Mouse (Mus musculus) heart, adult 8-10 months (tissue): ENCODE data around the gene Grk2. TPM values are rescaled to one million over a fixed set of nuclear protein-coding genes. Genes with fewer than 3 reads are reported as not detected.
"Not testable (repeated sequence)": the region's sequence is repeated elsewhere in the genome, so short reads cannot be mapped to it uniquely, and the experiment has no call there.

ENCODE experiments used
- DNase-seq: peaks from one replicate; pipeline ENCODE4 v3.0.0; 2022; ENCODE audit warnings: low spot score
- microRNA-seq: library from miRNA; unstranded; fragments of <30 nt; microRNA quantifications from one replicate; pipeline ENCODE4 v1.2.0, GENCODE M21; 2022
- total RNA-seq, 4 experiments: library from RNA; stranded (reverse); gene quantifications; 2 replicates each; pipeline ENCODE4 v1.2.4; 2022

Grk2 gene
- total RNA-seq, 4 experiments from 2014 or later: 48.7 to 55.9 (median 50.7) TPM

DNA sequence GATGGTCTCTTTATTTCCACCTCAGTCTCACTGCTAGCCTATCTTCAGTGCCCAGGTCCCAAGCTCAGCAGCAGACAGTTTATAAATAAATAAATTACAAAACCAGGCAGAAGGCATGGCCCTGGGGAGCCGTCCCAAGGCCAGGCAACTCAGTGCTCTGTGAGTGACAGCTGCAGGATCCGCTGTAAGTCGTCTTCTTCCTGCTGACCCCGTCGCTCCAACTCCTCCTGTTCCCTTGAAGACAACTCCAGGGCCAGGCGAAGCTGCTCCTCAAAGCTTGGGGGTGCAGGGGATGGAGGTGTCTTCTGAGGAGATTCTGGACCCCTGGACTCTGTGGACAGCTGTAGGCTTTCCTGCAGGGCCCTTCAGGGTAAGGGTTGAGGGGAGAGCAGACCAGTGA, 35.8 kb downstream of the Grk2 start:
- DNase-seq: no peak

DNA sequence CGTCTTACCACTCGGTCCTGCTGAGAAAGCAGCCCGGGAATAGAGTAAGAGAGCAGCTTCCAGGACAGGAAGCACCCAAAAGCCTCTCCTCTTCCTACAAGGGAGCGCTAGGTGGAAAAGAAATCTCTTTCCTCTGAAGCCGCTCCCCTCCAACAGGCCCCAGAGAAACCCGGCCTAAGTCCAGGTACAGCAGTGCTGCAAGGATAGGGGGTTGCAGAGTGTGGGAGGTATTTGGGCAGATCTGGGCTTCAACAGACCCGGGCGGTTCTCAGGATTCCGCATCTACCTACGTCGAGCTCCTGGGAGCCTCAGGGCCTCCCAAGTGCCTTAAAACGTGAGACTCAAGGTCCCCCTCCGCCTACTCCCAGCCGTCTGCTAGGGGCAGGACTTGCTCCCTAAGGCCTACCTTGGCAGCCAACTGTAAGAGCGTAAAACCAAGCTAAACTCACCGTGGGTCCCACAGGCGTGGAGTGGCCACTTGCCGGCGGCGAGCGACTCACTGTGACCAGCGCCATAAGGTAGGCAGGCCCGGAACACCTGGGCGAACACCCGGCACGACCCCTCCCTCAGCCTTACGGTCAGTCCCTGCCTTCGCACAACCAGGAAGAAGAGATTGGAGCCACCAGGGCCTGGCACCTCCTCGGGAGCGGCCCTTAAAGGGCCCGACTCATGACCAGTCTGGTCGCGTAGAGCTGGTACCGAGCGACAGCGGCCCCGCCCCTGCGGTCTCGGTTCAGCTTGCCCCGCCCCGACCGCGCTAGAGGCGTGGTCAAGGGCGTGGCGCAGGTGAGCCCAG, 37.3 kb downstream of the Grk2 start, which contains the start of gene Ssh3:
Ssh3 (minus strand) TSS at position 615 of the 796 bp plus-strand sequence.
- peak; percentile 35 for DNase-seq

DNA sequence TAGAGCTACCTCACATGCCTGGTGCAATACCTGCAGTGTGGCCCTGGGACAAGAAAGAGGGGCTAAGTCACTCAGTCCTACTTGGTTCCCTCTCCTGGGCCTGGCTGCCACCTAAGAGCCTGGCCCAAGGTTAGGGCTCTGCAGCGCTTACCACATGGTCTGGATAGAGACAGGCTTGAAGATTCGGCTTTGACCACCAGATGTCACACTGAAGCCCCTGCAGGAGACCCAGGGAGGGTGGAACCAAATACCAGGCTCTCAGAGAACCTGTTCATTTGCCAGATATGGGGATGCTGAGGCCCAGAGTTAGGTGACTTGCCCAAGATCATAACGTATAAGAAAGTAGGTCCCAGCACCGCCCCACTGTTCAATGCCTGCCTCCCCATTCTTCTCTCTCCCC, 40.1 kb downstream of the Grk2 start:
- no peak for DNase-seq

DNA sequence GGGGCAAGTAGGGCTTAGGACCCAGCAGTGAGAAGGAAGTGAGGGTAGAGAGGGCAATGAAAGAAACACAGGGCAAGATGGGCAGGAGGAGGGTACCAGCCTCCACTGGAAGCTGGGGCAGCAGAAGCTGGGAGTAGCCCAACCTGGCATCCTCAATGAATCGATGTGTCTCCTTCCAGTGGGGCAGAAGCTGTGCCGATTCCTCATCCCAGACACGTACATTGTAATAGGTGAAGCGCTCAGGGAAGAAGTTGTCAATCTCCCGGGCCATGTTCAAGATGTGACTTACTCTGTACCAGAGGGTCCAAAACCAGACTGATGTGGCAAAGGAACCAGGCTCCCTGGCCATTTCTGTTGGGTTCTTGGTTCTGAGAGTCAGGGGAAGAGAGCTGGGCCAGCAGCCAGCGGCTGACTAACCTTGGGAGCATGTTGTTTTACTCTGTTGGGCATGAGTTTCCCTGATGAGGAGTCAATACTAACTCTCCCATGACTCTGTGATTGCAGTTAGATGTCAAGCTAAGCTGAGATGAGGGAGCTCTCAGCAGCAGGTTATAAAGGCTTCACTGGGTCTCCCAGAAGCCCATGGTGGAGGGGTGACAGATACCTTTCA, 41.7 kb downstream of the Grk2 start:
- DNase-seq: no peak

DNA sequence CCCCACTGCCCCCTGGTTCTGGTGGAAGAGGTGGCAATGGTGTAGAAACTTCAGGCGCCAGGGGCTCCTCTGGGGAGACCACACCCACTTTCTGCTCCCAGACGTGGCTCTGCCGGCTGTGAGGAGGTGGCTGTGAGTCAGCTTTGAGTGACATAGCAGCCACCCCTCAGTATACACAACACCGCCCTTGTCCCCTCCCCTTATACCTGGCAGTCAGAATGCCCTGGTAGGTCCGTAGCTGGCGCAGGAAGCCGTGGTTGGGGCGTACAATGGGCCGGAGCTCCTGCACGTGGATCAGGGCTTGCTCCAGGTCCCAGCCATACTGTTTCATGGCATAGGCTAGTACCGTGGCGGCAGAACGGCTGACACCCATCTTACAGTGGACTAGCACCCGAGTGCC, 42.3 kb downstream of the Grk2 start:
- DNase-seq: no peak

DNA sequence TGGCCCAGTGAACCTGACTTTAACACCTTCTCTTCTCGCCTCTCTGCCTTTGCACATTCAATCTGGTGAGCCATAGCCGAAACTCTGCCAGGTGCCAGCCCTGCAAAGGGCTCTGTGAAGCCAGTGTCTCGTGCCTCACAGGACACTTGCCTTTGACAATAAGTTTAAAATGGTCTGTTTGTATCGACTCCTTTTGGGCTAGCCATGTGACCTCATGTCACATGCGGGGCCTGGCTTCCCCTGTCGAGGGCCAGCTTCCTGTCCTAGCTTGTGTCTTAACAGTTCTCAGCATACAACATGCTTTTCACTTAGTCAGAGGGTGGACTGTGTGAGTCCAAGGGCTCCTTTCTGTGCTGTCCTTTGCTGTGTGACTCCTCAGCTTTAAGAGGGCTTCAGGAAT, 43.3 kb downstream of the Grk2 start:
- no peak for DNase-seq

DNA sequence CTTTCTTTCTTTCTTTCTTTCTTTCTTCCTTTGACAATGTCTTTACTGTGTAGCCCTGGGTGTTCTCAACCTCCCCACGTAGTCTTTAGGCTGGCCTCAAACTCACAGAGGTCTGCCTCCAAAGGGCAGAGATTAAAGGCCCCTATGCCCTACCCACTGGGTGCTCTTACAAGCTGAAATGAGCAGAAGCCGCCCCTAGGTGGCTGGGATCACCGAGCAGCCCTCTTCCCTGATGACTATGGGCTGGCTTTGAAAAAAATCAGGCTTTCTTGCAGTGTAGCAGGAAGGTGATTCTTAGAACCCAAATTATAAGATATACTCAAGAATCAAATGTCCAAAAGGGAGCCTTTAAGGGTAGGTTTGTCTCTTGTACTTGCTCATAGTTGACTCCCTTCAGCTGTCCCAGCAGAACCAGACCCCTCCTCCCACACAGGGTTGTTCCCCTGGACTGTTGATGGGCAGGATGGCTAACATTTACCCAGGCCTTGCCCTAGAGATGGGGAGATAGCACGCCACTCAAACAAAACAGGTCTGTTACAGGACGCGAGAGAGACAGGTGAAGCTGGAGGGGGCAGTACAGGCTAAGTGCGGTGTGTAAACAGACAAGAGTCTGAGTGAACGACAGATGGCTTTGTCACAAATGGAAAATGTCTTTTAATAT, 44.9 kb downstream of the Grk2 start:
- DNase-seq: no peak

DNA sequence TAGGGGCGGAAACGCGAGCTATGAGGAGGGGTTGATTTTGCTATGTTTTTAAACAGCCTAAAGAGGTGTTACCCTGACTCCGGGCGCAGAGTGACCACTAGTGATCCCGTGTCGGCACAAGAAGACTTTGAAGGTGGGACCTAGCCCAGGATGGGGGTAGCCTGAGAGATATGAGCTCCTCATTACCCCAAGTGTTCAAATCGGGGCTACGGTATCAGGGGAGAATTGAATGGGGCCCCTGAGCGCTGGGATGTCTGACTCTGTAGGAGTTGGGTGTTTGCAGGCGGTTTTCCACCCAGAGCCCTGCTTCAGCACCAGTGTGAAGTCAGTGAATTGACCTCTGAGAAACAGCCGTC, 48.1 kb downstream of the Grk2 start:
- no peak for DNase-seq

DNA sequence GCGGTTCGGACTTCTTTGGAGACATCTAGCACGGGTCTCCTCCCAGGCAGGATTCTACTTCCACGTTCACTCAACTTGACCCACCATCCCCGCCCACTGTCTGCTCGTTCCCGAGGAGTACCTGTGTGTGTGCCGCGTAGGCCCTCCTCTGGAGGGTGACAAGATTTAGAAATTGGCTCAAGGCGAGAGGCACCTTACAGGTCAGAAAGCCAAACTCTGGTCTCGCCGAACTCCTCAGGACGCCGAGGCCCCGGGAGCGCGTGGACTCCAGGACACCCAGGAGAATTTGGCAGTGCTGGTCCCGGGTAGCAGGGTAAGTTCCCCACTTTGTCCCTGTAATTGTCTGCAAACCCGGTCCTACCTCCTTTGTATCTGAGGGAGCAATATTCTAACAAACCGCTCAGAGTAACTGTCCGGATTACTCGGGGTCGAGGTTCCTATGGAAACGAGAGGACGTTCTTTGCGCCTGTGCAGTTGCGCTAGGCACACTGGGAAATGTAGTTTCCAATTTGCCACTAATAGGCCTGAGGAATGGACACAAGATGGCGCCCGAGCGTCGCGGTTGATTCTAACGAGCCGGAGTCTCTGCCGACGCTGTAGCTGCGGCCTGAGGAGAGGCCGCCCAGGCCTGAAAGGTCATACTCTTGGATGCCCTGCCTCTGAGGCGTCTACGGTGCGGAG, 48.7 kb downstream of the Grk2 start:
- DNase-seq: peak; percentile 97

DNA sequence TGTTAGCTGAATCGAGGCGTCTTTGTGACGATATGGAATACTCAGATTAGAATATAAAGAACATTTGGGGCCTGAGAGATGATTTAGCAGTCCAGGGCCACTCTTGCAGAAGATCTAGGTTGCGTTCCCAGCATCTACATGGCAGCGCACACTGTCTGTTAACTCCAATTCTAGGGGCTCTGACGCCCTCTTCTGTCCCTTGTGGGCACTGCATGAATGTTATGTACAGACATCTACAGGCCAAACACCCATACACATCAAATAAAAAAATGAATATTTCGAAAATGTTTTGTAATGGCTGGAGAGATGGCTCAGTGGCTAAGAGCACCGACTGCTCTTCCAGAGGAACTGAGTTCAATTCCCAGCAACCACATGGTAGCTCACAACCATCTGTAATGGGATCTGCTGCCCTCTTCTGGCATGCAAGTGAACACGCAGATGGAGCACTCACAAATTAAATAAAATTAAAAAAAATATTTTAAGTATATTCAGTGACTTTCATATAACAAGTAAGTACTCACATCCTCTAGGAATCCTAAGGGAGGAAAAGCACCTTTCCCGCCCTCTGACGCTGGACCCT, 50.3 kb downstream of the Grk2 start:
- DNase-seq: no peak

DNA sequence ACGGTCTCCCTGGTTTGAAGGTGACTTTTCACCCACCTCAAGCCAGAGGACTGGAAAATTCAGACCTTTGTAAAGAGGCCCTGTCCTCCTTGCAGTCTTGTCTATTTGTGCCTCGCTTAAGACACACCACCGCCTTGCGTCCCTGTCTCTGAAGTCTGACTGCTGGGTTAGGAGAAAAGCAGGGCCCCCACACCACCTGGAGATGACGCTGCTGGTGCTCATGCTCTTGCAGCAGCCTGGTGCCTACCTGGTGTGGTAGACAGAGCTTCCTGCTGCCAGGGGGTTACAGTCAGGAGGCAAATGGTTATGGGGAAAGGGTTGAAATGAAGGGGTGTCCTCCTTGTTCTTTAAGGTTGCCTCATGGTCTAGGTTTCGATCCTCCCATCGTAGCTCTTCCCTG, 51.8 kb downstream of the Grk2 start:
- no peak for DNase-seq

DNA sequence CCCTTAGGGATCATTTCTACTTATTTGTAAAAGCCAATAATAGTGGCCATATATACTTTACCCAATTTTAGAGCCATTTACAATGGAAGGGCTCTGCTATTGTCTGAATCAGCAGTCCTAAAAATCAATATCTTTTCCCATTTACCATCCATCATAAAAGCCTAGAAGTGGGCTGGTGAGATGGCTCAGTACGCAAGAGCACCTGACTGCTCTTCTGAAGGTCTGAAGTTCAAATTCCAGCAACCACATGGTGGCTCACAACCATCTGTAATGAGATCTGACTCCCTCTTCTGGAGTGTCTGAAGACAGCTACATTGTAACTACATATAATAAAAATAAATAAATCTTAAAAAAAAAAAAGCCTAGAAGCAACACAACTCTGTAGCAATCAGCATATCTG, 57.3 kb downstream of the Grk2 start:
- not testable (repeated sequence) for DNase-seq

DNA sequence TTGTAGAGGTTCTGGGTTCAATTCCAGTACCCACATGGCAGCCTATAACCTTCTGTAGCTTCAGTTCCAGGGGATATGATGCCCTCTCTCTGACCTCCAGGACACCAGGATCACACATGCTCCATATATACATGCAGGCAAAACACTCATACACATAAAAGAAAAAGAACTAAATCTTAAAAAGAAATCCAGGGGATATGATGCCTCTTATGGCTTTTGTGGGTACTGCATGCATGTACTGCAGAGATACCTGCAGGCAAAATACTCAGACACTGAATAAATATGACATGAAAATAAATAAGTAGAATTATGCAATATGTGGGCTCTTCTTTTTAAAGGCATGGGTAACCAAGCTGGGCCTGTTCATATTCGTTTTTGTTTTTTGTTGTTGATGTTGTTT, 59.0 kb downstream of the Grk2 start:
- no peak for DNase-seq

DNA sequence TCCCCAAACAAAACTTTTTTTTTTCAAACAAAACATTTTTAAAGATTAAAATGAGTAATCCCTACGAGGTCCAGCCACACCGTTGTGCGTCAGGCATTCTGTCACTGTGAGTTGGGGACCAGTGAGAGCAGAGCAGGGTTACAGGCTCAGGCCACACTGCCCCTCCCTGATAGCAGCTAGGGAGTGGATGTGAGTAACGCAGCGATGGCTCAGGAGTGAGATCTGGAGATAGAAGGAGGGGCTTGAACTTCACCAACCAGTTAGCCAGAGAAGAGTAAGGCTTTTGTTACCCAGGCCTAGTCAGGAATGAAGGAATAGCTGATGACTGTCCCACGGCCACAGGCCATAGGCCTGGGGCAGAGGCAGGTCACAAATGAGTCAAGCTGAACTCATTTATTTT, 61.2 kb downstream of the Grk2 start:
- DNase-seq: no peak

DNA sequence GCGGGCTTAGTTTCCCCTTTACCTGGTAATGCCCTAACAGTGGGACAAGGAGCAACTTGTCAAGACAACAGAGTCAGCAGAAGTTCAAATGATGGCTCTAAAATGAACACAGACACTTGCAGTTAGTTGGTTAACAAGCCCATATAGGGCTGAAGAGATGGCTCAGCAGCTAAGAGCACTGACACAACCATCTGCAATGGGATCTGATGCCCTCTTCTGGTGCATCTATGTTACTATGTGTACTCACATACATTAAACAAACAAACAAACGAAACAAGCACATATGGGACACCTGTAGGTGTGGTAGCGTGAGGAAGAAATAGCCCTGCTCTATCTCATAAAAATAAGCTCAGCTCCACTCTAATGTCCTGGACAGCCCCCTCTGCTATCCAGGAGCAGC, 63.6 kb downstream of the Grk2 start:
- no peak for DNase-seq

DNA sequence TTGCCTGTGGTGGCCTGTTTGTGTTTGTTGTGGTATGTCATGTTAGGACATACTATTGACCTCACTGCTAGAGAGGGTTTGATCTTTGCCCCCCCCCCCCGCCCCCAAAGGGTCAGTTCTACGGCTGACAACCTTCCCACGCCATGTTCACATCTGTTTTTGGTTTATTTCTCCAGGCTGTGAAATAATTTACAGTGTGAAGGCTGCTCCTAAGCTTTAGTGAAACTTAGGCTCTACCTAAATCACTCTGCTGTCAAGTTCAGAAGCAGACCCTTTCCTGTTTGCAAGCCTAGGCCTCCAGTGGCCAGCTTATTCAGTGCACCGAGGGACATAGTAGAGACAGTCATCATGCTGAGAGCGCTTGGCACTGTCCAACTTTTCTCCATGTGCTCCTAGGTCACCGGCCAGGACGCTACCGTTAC, 65.8 kb downstream of the Grk2 start:
- no peak for DNase-seq

Small RNA genes lying within 50 kb of the gene (microRNA-seq; reads per million reads assigned to microRNA genes)
- 2.2 reads per million for gene Mir6985

Other genes starting within 250 kb of the Grk2 start
- gene Gstp3, start 246.7 kb downstream of the Grk2 start, total RNA-seq: not detected
- gene Cabp2, start 224.6 kb downstream of the Grk2 start, total RNA-seq: not detected
- gene Cdk2ap2, start 209.0 kb downstream of the Grk2 start, total RNA-seq: 10 to 100 TPM; 33.6 to 43.4 (median 39.5) TPM
- gene Pitpnm1, start 206.2 kb downstream of the Grk2 start, total RNA-seq: 10 to 100 TPM; 17.0 to 22.1 (median 18.3) TPM
- 10 to 100 TPM; 65.9 to 79.6 (median 70.7) TPM for gene Aip, start 180.4 kb downstream of the Grk2 start, total RNA-seq
- not detected for gene Gpr152, start 166.4 kb downstream of the Grk2 start, total RNA-seq
- gene Cabp4, start 162.2 kb downstream of the Grk2 start, total RNA-seq: not detected
- gene Coro1b, start 157.6 kb downstream of the Grk2 start, total RNA-seq: 10 to 100 TPM; 34.9 to 55.9 (median 42.8) TPM
- 1 to 10 TPM in 3 of 4 experiments, under 1 TPM in 1; 0.73 to 2.4 (median 1.3) TPM for gene Ptprcap, start 152.6 kb downstream of the Grk2 start, total RNA-seq
- 10 to 100 TPM; 15.6 to 17.9 (median 17.0) TPM for gene Rps6kb2, start 142.9 kb downstream of the Grk2 start, total RNA-seq
- gene Carns1, start 130.7 kb downstream of the Grk2 start, total RNA-seq: 10 to 100 TPM; 28.3 to 37.5 (median 30.5) TPM
- 10 to 100 TPM in 2 of 4 experiments, 1 to 10 TPM in 2; 8.6 to 19.6 (median 12.4) TPM for gene Tbc1d10c, start 114.9 kb downstream of the Grk2 start, total RNA-seq
- 100 to 1,000 TPM; 261 to 310 (median 281) TPM for gene Ppp1ca, start 114.2 kb downstream of the Grk2 start, total RNA-seq
- gene Rad9a, start 104.6 kb downstream of the Grk2 start, total RNA-seq: 1 to 10 TPM; 5.3 to 6.2 (median 5.6) TPM
- gene Clcf1, start 92.0 kb downstream of the Grk2 start, total RNA-seq: 1 to 10 TPM in 2 of 4 experiments, under 1 TPM in 2; 0.57 to 1.6 (median 1.0) TPM
- gene AC109138.7, start 91.9 kb downstream of the Grk2 start, total RNA-seq: under 1 TPM in 1 of 4 experiments, not detected in 3; 0.87 TPM
- gene Pold4, start 74.3 kb downstream of the Grk2 start, total RNA-seq: 10 to 100 TPM; 11.9 to 17.5 (median 14.3) TPM
- 10 to 100 TPM in 2 of 4 experiments, 1 to 10 TPM in 2; 6.1 to 11.4 (median 8.1) TPM for gene Ssh3, start 37.0 kb downstream of the Grk2 start, total RNA-seq
- 1 to 10 TPM in 1 of 4 experiments, under 1 TPM in 3; 0.59 to 2.1 (median 0.80) TPM for gene Ankrd13d, start 23.1 kb downstream of the Grk2 start, total RNA-seq
- 10 to 100 TPM; 36.9 to 47.7 (median 38.9) TPM for gene Kdm2a, start 92.1 kb upstream of the Grk2 start, total RNA-seq
- gene Rhod, start 133.2 kb upstream of the Grk2 start, total RNA-seq: 1 to 10 TPM; 5.1 to 6.7 (median 5.8) TPM
- 10 to 100 TPM in 1 of 4 experiments, 1 to 10 TPM in 3; 4.2 to 13.5 (median 6.1) TPM for gene Syt12, start 171.2 kb upstream of the Grk2 start, total RNA-seq
- gene 2010003K11Rik, start 192.4 kb upstream of the Grk2 start, total RNA-seq: not detected
- gene Pcx, start 204.2 kb upstream of the Grk2 start, total RNA-seq: 10 to 100 TPM; 38.8 to 58.2 (median 43.9) TPM